Mouse (Mus musculus) megakaryocyte, embryonic 14.5 days (primary cell): ENCODE results near the gene Anxa11.

Experiments
- FLI1 ChIP-seq: IDR thresholded peaks from 2 replicates; pipeline ENCODE4 v1.6.1; 2012; ENCODE audit warnings: low read length, inconsistent platforms, mixed read lengths
- GATA1 ChIP-seq: IDR thresholded peaks from 3 replicates; pipeline ENCODE4 v1.6.1; 2012; ENCODE audit warnings: mixed read lengths, low read length, inconsistent platforms, borderline replicate concordance

- TF ChIP-seq GATA1 (no peak), FLI1 (no peak)
Measured at GRCm38 (mm10) chr14:25839791-25840190, 2.2 kb upstream of the Anxa11 start.
